Mouse (Mus musculus): ENCODE results near the gene Pigk. TPM values are rescaled to one million over a fixed set of nuclear protein-coding genes. Genes with fewer than 3 reads are reported as not detected.

Gene Pigk
- polyA plus RNA-seq, 1 experiment from 2014 or later, result 23.8 TPM

GRCm38 (mm10) chr3:152907087-152907486, 193.2 kb downstream of the Pigk start:
- WGBS (ENCODE audit: insufficient replicate concordance), result 73% methylated on average over 5 of the region's 5 CpGs
- no peak overlapping the region for H3K9ac ChIP-seq (replicated peaks)
- H3K4me2 ChIP-seq (ENCODE audit: low read depth, low read length), result no peak overlapping the region
- no peaks in the 10 kb centered on the region for H3K36me3 ChIP-seq (replicated peaks; ENCODE audit: insufficient read depth, low read length)
- no peak for TF ChIP-seq EP300 (IDR thresholded peaks at IDR 0.05; ENCODE audit: low read depth)
- TF ChIP-seq CTCF (IDR thresholded peaks at IDR 0.05; ENCODE audit: low read depth), result no peak
- no peaks in the 10 kb centered on the region for H3K9me3 ChIP-seq (ENCODE audit: low read length)
- H3K27me3 ChIP-seq (ENCODE audit: insufficient read depth, low read length), result no peaks in the 10 kb centered on the region
- no peak overlapping the region for H3K4me3 ChIP-seq (ENCODE audit: low read depth, low read length)
- no peak overlapping the region for H3K27ac ChIP-seq (ENCODE audit: low read depth)
- no peaks in the 10 kb centered on the region for H3K4me1 ChIP-seq (ENCODE audit: insufficient read depth)
- DNase-seq (no peak), ATAC-seq (no peak)

DNA sequence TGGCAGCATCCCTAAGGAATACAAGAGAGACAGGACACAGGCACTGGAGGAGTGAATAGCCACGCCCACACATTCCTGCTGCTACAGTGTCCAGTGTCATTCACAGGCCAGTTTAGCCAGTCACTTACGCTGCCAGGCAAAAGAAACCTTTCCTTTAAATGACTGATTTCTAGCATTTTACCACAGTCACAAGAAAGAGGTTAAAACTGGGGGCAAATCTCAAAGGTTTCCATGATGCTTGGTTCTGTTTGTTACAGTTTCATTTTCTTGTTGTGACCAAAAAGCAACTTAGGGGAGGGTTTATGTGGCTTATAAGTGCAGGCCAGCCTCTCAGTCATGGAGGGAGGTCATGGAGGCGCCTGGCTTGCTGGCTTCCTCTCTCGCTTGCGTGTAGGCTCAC, 193.8 kb downstream of the Pigk start:
- Histone ChIP-seq H3K36me3 (replicated peaks; ENCODE audit: insufficient read depth, low read length) (no peaks in the 10 kb centered on the region), H3K9me3 (ENCODE audit: low read length) (no peaks in the 10 kb centered on the region), H3K4me2 (ENCODE audit: low read depth, low read length) (no peak overlapping the region), H3K4me1 (ENCODE audit: insufficient read depth) (no peaks in the 10 kb centered on the region; the same call in 1 of the 2 replicates), H3K9ac (replicated peaks) (no peak overlapping the region), H3K27me3 (ENCODE audit: insufficient read depth, low read length) (no peaks in the 10 kb centered on the region), H3K4me3 (ENCODE audit: low read depth, low read length) (no peak overlapping the region), H3K27ac (ENCODE audit: low read depth) (no peak overlapping the region)
- WGBS (ENCODE audit: insufficient replicate concordance), result 72% methylated on average over 5 of the region's 5 CpGs
- DNase-seq (no peak), ATAC-seq (no peak)
- no peak for TF ChIP-seq EP300 (IDR thresholded peaks at IDR 0.05; ENCODE audit: low read depth)
- no peak for TF ChIP-seq CTCF (IDR thresholded peaks at IDR 0.05; ENCODE audit: low read depth)

GRCm38 (mm10) chr3:152911578-152911977, 197.7 kb downstream of the Pigk start:
- H3K4me2 ChIP-seq (ENCODE audit: low read depth, low read length), result no peak overlapping the region
- H3K27me3 ChIP-seq (ENCODE audit: insufficient read depth, low read length), result no peaks in the 10 kb centered on the region
- ATAC-seq, result no peak
- H3K27ac ChIP-seq (ENCODE audit: low read depth), result no peak overlapping the region
- WGBS (ENCODE audit: insufficient replicate concordance), result 68% methylated on average over 4 of the region's 4 CpGs
- 0 out of 2 replicates have a peak, but pooled peaks cover 2% of the 10 kb centered on the region for H3K9me3 ChIP-seq (ENCODE audit: low read length)
- no peaks in the 10 kb centered on the region for H3K36me3 ChIP-seq (replicated peaks; ENCODE audit: insufficient read depth, low read length)
- no peak overlapping the region for H3K9ac ChIP-seq (replicated peaks)
- TF ChIP-seq CTCF (IDR thresholded peaks at IDR 0.05; ENCODE audit: low read depth), result no peak
- DNase-seq, result no peak
- H3K4me1 ChIP-seq (ENCODE audit: insufficient read depth), result no peaks in the 10 kb centered on the region; the same call in 1 of the 2 replicates
- no peak overlapping the region for H3K4me3 ChIP-seq (ENCODE audit: low read depth, low read length)

DNA sequence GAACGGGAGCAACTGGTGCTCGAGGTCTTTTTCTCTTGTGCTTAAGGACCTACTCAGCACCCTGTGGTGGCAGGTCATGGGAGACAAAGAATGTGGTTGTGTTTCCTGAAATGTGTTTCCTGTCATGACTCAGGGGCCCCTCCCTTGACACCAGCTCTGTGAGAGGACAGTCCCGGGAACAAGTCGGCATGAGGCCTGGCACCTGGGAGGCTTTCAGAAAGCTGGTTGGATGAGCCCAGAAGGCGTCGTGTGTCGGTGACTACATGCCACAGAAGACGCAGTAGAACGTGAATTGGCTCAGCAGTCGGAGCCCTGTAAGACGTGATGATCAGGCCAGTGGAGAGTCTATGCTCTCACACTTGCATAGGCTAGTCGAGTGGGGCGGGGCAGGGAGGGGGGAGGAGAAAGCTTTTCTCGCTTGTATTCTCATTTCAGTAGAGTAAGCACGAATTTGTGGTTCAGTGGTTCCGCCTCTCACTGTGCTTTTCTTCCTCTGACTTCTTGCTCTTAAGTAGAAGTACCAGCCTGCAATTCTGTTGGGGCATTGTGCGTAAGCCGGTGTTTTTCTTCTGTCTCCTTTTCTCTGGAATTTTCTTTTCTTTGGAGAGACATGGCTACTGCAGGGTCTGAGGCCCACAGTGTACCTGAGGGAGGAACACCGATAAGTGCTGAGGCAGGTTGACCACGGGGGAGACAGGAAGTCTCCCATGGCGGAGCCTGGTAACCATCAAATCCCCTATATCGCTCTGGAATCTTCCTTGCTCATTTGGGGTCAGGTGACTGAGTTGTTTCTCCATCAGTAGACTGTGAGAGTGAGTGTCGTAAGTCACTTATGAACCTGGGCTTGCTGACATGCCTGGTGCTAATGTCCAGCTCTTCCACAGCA, 198.6 kb downstream of the Pigk start:
- WGBS (ENCODE audit: insufficient replicate concordance), result 41% methylated on average over 23 of the region's 23 CpGs
- no peak for TF ChIP-seq CTCF (IDR thresholded peaks at IDR 0.05; ENCODE audit: low read depth)
- TF ChIP-seq EP300 (IDR thresholded peaks at IDR 0.05; ENCODE audit: low read depth), result no peak
- Histone ChIP-seq H3K9me3 (ENCODE audit: low read length) (0 out of 2 replicates have a peak, but pooled peaks cover 2% of the 10 kb centered on the region), H3K36me3 (replicated peaks; ENCODE audit: insufficient read depth, low read length) (no peaks in the 10 kb centered on the region), H3K4me3 (ENCODE audit: low read depth, low read length) (no peak overlapping the region), H3K27ac (ENCODE audit: low read depth) (peak overlapping the region; percentile 24; the same call in 1 of the 2 replicates), H3K4me1 (ENCODE audit: insufficient read depth) (no peaks in the 10 kb centered on the region; the same call in 1 of the 2 replicates), H3K4me2 (ENCODE audit: low read depth, low read length) (peak overlapping the region; percentile 58), H3K9ac (replicated peaks) (no peak overlapping the region), H3K27me3 (ENCODE audit: insufficient read depth, low read length) (no peaks in the 10 kb centered on the region)
- peak; percentile 51 for DNase-seq
- peak; percentile 78 for ATAC-seq

DNA sequence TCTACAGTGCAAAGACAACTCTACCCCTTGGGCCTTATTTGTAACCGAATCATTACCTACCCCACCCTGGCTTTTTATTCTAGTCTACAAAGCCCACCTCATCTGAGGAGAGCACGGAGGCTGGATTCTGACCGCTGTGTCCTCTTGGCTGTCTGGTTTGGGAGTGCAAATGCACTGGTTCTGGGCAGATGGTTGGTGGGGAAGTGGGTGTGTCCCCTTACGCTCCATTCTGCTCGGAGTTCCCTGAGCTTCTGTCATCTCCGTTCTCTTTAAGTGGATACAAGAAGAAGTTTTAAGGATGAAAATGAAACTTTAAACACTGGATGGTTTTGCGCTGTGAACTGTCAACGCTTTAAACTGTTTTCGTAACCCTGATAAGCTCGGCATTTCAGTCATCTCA, 199.2 kb downstream of the Pigk start:
- Histone ChIP-seq H3K36me3 (replicated peaks; ENCODE audit: insufficient read depth, low read length) (no peaks in the 10 kb centered on the region), H3K4me3 (ENCODE audit: low read depth, low read length) (no peak overlapping the region), H3K4me1 (ENCODE audit: insufficient read depth) (no peaks in the 10 kb centered on the region; the same call in 1 of the 2 replicates), H3K9ac (replicated peaks) (no peak overlapping the region), H3K27ac (ENCODE audit: low read depth) (0 out of 2 replicates have a peak overlapping the region, but pooled peaks have one; percentile 24), H3K27me3 (ENCODE audit: insufficient read depth, low read length) (no peaks in the 10 kb centered on the region), H3K9me3 (ENCODE audit: low read length) (0 out of 2 replicates have a peak, but pooled peaks cover 2% of the 10 kb centered on the region), H3K4me2 (ENCODE audit: low read depth, low read length) (peak overlapping the region; percentile 58)
- WGBS (ENCODE audit: insufficient replicate concordance), result 70% methylated on average over 10 of the region's 10 CpGs
- DNase-seq, result no peak
- TF ChIP-seq CTCF (IDR thresholded peaks at IDR 0.05; ENCODE audit: low read depth) (no peak), EP300 (IDR thresholded peaks at IDR 0.05; ENCODE audit: low read depth) (no peak)
- ATAC-seq, result no peak

- Histone ChIP-seq H3K9me3 (ENCODE audit: low read length) (0 out of 2 replicates have a peak, but pooled peaks cover 2% of the 10 kb centered on the region), H3K4me3 (ENCODE audit: low read depth, low read length) (no peak overlapping the region), H3K27me3 (ENCODE audit: insufficient read depth, low read length) (no peaks in the 10 kb centered on the region), H3K36me3 (replicated peaks; ENCODE audit: insufficient read depth, low read length) (no peaks in the 10 kb centered on the region), H3K4me2 (ENCODE audit: low read depth, low read length) (no peak overlapping the region), H3K4me1 (ENCODE audit: insufficient read depth) (no peaks in the 10 kb centered on the region; the same call in 1 of the 2 replicates), H3K9ac (replicated peaks) (no peak overlapping the region), H3K27ac (ENCODE audit: low read depth) (no peak overlapping the region)
- DNase-seq, result no peak
- ATAC-seq, result no peak
- no peak for TF ChIP-seq EP300 (IDR thresholded peaks at IDR 0.05; ENCODE audit: low read depth)
- no peak for TF ChIP-seq CTCF (IDR thresholded peaks at IDR 0.05; ENCODE audit: low read depth)
- 81% methylated on average over 3 of the region's 3 CpGs for WGBS (ENCODE audit: insufficient replicate concordance)
Measured at GRCm38 (mm10) chr3:152913625-152914024, 199.7 kb downstream of the Pigk start.
